8 mouse cellular contexts compared by ENCODE assay signal in the genomic region with DNA sequence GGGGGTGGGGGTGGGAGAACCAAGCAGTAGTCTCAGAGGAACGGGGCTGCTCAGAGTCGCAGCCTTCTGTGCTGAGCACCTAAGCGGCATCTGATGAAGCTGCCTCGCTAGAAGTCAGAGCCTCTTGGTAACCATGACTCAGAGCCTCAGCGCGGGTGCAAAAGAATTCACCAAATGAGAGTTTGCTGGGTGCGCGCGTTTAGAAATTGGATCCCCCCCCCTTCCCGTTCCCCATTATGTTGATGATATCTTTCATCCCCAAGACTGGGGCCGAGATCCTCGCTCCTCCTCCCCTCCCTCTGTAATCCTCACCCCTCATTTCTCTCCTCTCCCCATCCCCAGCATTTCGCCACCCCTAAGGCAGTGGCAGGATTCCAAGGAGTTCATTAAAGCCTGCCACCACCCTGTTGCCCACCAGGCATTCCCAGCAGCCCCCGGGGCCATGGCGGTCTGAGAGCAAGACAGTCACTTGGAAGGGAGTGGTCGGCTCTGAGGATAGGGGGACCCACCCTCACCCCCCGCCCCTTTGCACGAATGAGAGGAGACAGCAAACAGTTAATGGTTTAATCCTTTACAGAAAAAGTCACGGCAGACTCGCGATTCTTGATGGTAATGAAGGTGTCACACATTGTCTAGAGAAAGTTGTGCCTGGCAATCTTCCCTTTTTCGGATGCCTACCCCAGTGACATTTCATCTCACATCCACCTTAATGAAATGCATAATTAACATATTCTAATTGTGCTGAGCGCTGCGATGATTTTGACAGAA.
DNase-seq lines count a peak whose midpoint lies in the region; ATAC-seq lines count a peak whose summit lies in the region.

No protein-coding gene starts in this region.

- peak overlapping the region; percentile 70 for H3K4me2 ChIP-seq in lung, embryonic 15.5 days
- H3K4me2 ChIP-seq in forebrain, embryonic 14.5 days (ENCODE audit: low read length), result peak overlapping the region; percentile 48
- peak overlapping the region; percentile 67 for H3K4me2 ChIP-seq in limb, embryonic 12.5 days

- peak overlapping the region; percentile 31 for H3K4me3 ChIP-seq in lung, embryonic 15.5 days
- H3K4me3 ChIP-seq in forebrain, embryonic 14.5 days (ENCODE audit: low read depth, low read length), result peak overlapping the region; percentile 20
- H3K4me3 ChIP-seq in limb, embryonic 12.5 days (replicated peaks), result peak overlapping the region; percentile 30

- WGBS in lung, embryonic 15.5 days, result 28% methylated on average over 24 of the region's 24 CpGs
- 7% methylated on average over 24 of the region's 24 CpGs for WGBS in forebrain, embryonic 14.5 days
- WGBS in limb, embryonic 12.5 days, result 35% methylated on average over 24 of the region's 24 CpGs

- peaks cover 12% of the 10 kb centered on the region for H3K4me1 ChIP-seq in lung, embryonic 15.5 days
- peaks cover 21% of the 10 kb centered on the region for H3K4me1 ChIP-seq in forebrain, embryonic 14.5 days (ENCODE audit: control insufficient read depth, insufficient read depth, low read length)
- H3K4me1 ChIP-seq in limb, embryonic 12.5 days (replicated peaks), result peaks cover 16% of the 10 kb centered on the region

- H3K9me3 ChIP-seq in lung, embryonic 15.5 days, result no peaks in the 10 kb centered on the region
- H3K9me3 ChIP-seq in forebrain, embryonic 14.5 days (replicated peaks; ENCODE audit: control insufficient read depth, low read length), result no peaks in the 10 kb centered on the region
- peaks cover 6% of the 10 kb centered on the region; the same call in 1 of the 2 replicates for H3K9me3 ChIP-seq in limb, embryonic 12.5 days

- H3K9ac ChIP-seq in lung, embryonic 15.5 days, result no peak overlapping the region; the same call in 1 of the 2 replicates
- H3K9ac ChIP-seq in forebrain, embryonic 14.5 days (ENCODE audit: low read length), result peak overlapping the region; percentile 35; the same call in 1 of the 2 replicates
- 0 out of 2 replicates have a peak overlapping the region, but pooled peaks have one; percentile 23 for H3K9ac ChIP-seq in limb, embryonic 12.5 days (replicated peaks)

- no peak overlapping the region for H3K27ac ChIP-seq in lung, embryonic 15.5 days
- peak overlapping the region; percentile 52 for H3K27ac ChIP-seq in forebrain, embryonic 14.5 days (ENCODE audit: low read depth, low read length)
- no peak overlapping the region for H3K27ac ChIP-seq in limb, embryonic 12.5 days

- no peaks in the 10 kb centered on the region for H3K36me3 ChIP-seq in lung, embryonic 15.5 days
- no peaks in the 10 kb centered on the region for H3K36me3 ChIP-seq in forebrain, embryonic 14.5 days (ENCODE audit: control insufficient read depth, insufficient read depth, low read length)
- no peaks in the 10 kb centered on the region for H3K36me3 ChIP-seq in limb, embryonic 12.5 days

- no peaks in the 10 kb centered on the region for H3K27me3 ChIP-seq in lung, embryonic 15.5 days
- H3K27me3 ChIP-seq in forebrain, embryonic 14.5 days (replicated peaks; ENCODE audit: control insufficient read depth, insufficient read depth, low read length), result no peaks in the 10 kb centered on the region
- no peaks in the 10 kb centered on the region for H3K27me3 ChIP-seq in limb, embryonic 12.5 days

- no peak for ATAC-seq in lung, embryonic 15.5 days (ENCODE audit: borderline replicate concordance, extremely low read depth, low FRiP score, low TSS enrichment)
- ATAC-seq in forebrain, embryonic 14.5 days, result peak; percentile 76
- 0 out of 2 replicates have a peak, but pooled peaks have one; percentile 26 for ATAC-seq in limb, embryonic 12.5 days (ENCODE audit: insufficient number of reproducible peaks, insufficient read depth, low FRiP score, low TSS enrichment, low read depth)

- DNase-seq in lung, postnatal 25 days (ENCODE audit: low spot score), result no peak
- DNase-seq in forebrain, embryonic 14.5 days (ENCODE audit: low spot score), result peak; percentile 85
- DNase-seq in right cerebral cortex, postnatal 4 days, result peak; percentile 22
- no peak for DNase-seq in cerebellum, adult 11-12 months
- no peak for DNase-seq in thymus, adult 18-20 months
- no peak for DNase-seq in adipocyte (ENCODE audit: low spot score)

Comparison
In these comparisons a context has a peak if more than half of its experiments do, and no peak if none do; other contexts are left out.
1. DNase-seq: peak in forebrain, embryonic 14.5 days (single experiment) and right cerebral cortex, postnatal 4 days (single experiment); none in lung, postnatal 25 days (single experiment), cerebellum, adult 11-12 months (single experiment), thymus, adult 18-20 months (0 of 2) and adipocyte (single experiment).
2. Peak in every context shown above with its lines, with median percentiles within 50 percentile points of each other: H3K4me2 ChIP-seq and H3K4me3 ChIP-seq.